Mouse (Mus musculus): ENCODE data around the gene AC141477.1. TPM values are rescaled to one million over a fixed set of nuclear protein-coding genes. Genes with fewer than 3 reads are reported as not detected.

AC141477.1 gene
- polyA plus RNA-seq (2016; fragmentation: Nextera tagmentation; extraction: Ambion mirVana), result not detected in 2 replicates

- Histone ChIP-seq H3K27me3 (ENCODE audit: poor library complexity, severe bottlenecking) (no peaks in the 10 kb centered on the region), H3K27ac (no peak within 1 kb of the TSS), H3K4me1 (peaks cover 22% of the 10 kb centered on the region), H3K36me3 (replicated peaks) (peaks cover 55% of the 10 kb centered on the region), H3K4me3 (peak within 1 kb of the TSS; percentile 87), H3K9me3 (no peaks in the 10 kb centered on the region)
- WGBS, result 94% methylated on average over 17 of the region's 17 CpGs
- DNase-seq (ENCODE audit: extremely low spot score, low spot score), result no peak
These were observed at the start of gene AC141477.1 for GRCm38 (mm10) chr10:76440281-76440680. AC141477.1 (minus strand) TSS chr10:76440444.

- H3K4me3 ChIP-seq, result no peak overlapping the region
- H3K9me3 ChIP-seq, result no peaks in the 10 kb centered on the region
- peaks cover 97% of the 10 kb centered on the region for H3K36me3 ChIP-seq (replicated peaks)
- DNase-seq (ENCODE audit: extremely low spot score, low spot score), result no peak
- H3K27me3 ChIP-seq (ENCODE audit: poor library complexity, severe bottlenecking), result no peaks in the 10 kb centered on the region
- H3K4me1 ChIP-seq, result no peaks in the 10 kb centered on the region
- no peak overlapping the region for H3K27ac ChIP-seq
- WGBS, result 96% methylated on average over 15 of the region's 15 CpGs
These were observed 49.0 kb upstream of the AC141477.1 start for GRCm38 (mm10) chr10:76489205-76489604.

- H3K4me1 ChIP-seq, result no peaks in the 10 kb centered on the region
- 98% methylated on average over 8 of the region's 8 CpGs for WGBS
- H3K27ac ChIP-seq, result no peak overlapping the region
- H3K36me3 ChIP-seq (replicated peaks), result peaks cover 97% of the 10 kb centered on the region
- no peaks in the 10 kb centered on the region for H3K27me3 ChIP-seq (ENCODE audit: poor library complexity, severe bottlenecking)
- no peak for DNase-seq (ENCODE audit: extremely low spot score, low spot score)
- no peak overlapping the region for H3K4me3 ChIP-seq
- H3K9me3 ChIP-seq, result no peaks in the 10 kb centered on the region
These were observed 48.0 kb upstream of the AC141477.1 start for GRCm38 (mm10) chr10:76488265-76488664.

- no peaks in the 10 kb centered on the region for H3K4me1 ChIP-seq
- H3K4me3 ChIP-seq, result no peak overlapping the region
- DNase-seq (ENCODE audit: extremely low spot score, low spot score), result no peak
- H3K9me3 ChIP-seq, result no peaks in the 10 kb centered on the region
- peaks cover 99% of the 10 kb centered on the region for H3K36me3 ChIP-seq (replicated peaks)
- H3K27ac ChIP-seq, result no peak overlapping the region
- H3K27me3 ChIP-seq (ENCODE audit: poor library complexity, severe bottlenecking), result no peaks in the 10 kb centered on the region
- 96% methylated on average over 2 of the region's 2 CpGs for WGBS
These were observed 46.1 kb upstream of the AC141477.1 start for GRCm38 (mm10) chr10:76486302-76486701.

GRCm38 (mm10) chr10:76481480-76481879, 41.2 kb upstream of the AC141477.1 start:
- no peak overlapping the region for H3K4me3 ChIP-seq
- no peak for DNase-seq (ENCODE audit: extremely low spot score, low spot score)
- H3K9me3 ChIP-seq, result no peaks in the 10 kb centered on the region
- WGBS, result 92% methylated on average over 6 of the region's 6 CpGs
- H3K36me3 ChIP-seq (replicated peaks), result peaks cover 98% of the 10 kb centered on the region
- H3K4me1 ChIP-seq, result no peaks in the 10 kb centered on the region
- no peak overlapping the region for H3K27ac ChIP-seq
- no peaks in the 10 kb centered on the region for H3K27me3 ChIP-seq (ENCODE audit: poor library complexity, severe bottlenecking)

GRCm38 (mm10) chr10:76480851-76481250, 40.6 kb upstream of the AC141477.1 start:
- peaks cover 98% of the 10 kb centered on the region for H3K36me3 ChIP-seq (replicated peaks)
- H3K4me3 ChIP-seq, result no peak overlapping the region
- no peaks in the 10 kb centered on the region for H3K4me1 ChIP-seq
- no peaks in the 10 kb centered on the region for H3K9me3 ChIP-seq
- DNase-seq (ENCODE audit: extremely low spot score, low spot score), result no peak
- no peaks in the 10 kb centered on the region for H3K27me3 ChIP-seq (ENCODE audit: poor library complexity, severe bottlenecking)
- H3K27ac ChIP-seq, result no peak overlapping the region
- WGBS, result 93% methylated on average over 13 of the region's 13 CpGs

GRCm38 (mm10) chr10:76473759-76474158, 33.5 kb upstream of the AC141477.1 start:
- WGBS, result 90% methylated on average over 5 of the region's 5 CpGs
- H3K9me3 ChIP-seq, result no peaks in the 10 kb centered on the region
- H3K4me1 ChIP-seq, result peaks cover 4% of the 10 kb centered on the region; the same call in 1 of the 2 replicates
- DNase-seq (ENCODE audit: extremely low spot score, low spot score), result no peak
- H3K27me3 ChIP-seq (ENCODE audit: poor library complexity, severe bottlenecking), result no peaks in the 10 kb centered on the region
- H3K4me3 ChIP-seq, result no peak overlapping the region
- H3K27ac ChIP-seq, result no peak overlapping the region
- H3K36me3 ChIP-seq (replicated peaks), result peaks cover 84% of the 10 kb centered on the region

GRCm38 (mm10) chr10:76468203-76469162, 28.2 kb upstream of the AC141477.1 start, which contains the start of the genes Mcm3ap and Ybey:
Mcm3ap (plus strand) TSS chr10:76468927.
Ybey (minus strand) TSS chr10:76469114.
- WGBS, result 2% methylated on average over 55 of the region's 55 CpGs
- H3K36me3 ChIP-seq (replicated peaks), result peaks cover 51% of the 10 kb centered on the region
- peak; percentile 92 for DNase-seq (ENCODE audit: extremely low spot score, low spot score)

GRCm38 (mm10) chr10:76462721-76463120, 22.5 kb upstream of the AC141477.1 start:
- no peak for DNase-seq (ENCODE audit: extremely low spot score, low spot score)
- WGBS, result 89% methylated on average over 6 of the region's 6 CpGs
- H3K27ac ChIP-seq, result no peak overlapping the region

More at GRCm38 (mm10) chr10:76468203-76469162, 28.2 kb upstream of the AC141477.1 start, which contains the start of the genes Mcm3ap and Ybey:
- Histone ChIP-seq H3K27ac (peak within 1 kb of the TSS; percentile 93), H3K9me3 (no peaks in the 10 kb centered on the region), H3K4me3 (peak within 1 kb of the TSS; percentile 86), H3K4me1 (peaks cover 10% of the 10 kb centered on the region), H3K27me3 (ENCODE audit: poor library complexity, severe bottlenecking) (no peaks in the 10 kb centered on the region)

GRCm38 (mm10) chr10:76462312-76462711, 22.1 kb upstream of the AC141477.1 start:
- Histone ChIP-seq H3K4me3 (no peak overlapping the region), H3K27ac (no peak overlapping the region), H3K27me3 (ENCODE audit: poor library complexity, severe bottlenecking) (no peaks in the 10 kb centered on the region), H3K4me1 (no peaks in the 10 kb centered on the region), H3K9me3 (peaks cover 21% of the 10 kb centered on the region; the same call in 1 of the 2 replicates), H3K36me3 (replicated peaks) (peaks cover 40% of the 10 kb centered on the region)
- no peak for DNase-seq (ENCODE audit: extremely low spot score, low spot score)
- 90% methylated on average over 7 of the region's 7 CpGs for WGBS

More at GRCm38 (mm10) chr10:76462721-76463120, 22.5 kb upstream of the AC141477.1 start:
- Histone ChIP-seq H3K27me3 (ENCODE audit: poor library complexity, severe bottlenecking) (no peaks in the 10 kb centered on the region), H3K9me3 (peaks cover 21% of the 10 kb centered on the region; the same call in 1 of the 2 replicates), H3K36me3 (replicated peaks) (peaks cover 40% of the 10 kb centered on the region), H3K4me1 (peaks cover 2% of the 10 kb centered on the region), H3K4me3 (no peak overlapping the region)

- H3K4me1 ChIP-seq, result no peaks in the 10 kb centered on the region
- H3K36me3 ChIP-seq (replicated peaks), result peaks cover 40% of the 10 kb centered on the region
- no peak for DNase-seq (ENCODE audit: extremely low spot score, low spot score)
- no peaks in the 10 kb centered on the region for H3K27me3 ChIP-seq (ENCODE audit: poor library complexity, severe bottlenecking)
- 90% methylated on average over 1 of the region's 1 CpGs for WGBS
- no peak overlapping the region for H3K4me3 ChIP-seq
- H3K9me3 ChIP-seq, result peaks cover 21% of the 10 kb centered on the region; the same call in 1 of the 2 replicates
- H3K27ac ChIP-seq, result no peak overlapping the region
These were observed 21.0 kb upstream of the AC141477.1 start for GRCm38 (mm10) chr10:76461255-76461654.

- H3K9me3 ChIP-seq, result peaks cover 16% of the 10 kb centered on the region; the same call in 1 of the 2 replicates
- no peaks in the 10 kb centered on the region for H3K4me1 ChIP-seq
- WGBS, result 67% methylated on average over 5 of the region's 5 CpGs
- H3K36me3 ChIP-seq (replicated peaks), result 0 out of 2 replicates have a peak, but pooled peaks cover 4% of the 10 kb centered on the region
- no peaks in the 10 kb centered on the region for H3K27me3 ChIP-seq (ENCODE audit: poor library complexity, severe bottlenecking)
- DNase-seq (ENCODE audit: extremely low spot score, low spot score), result peak; percentile 39
- H3K27ac ChIP-seq, result no peak overlapping the region
- H3K4me3 ChIP-seq, result no peak overlapping the region
These were observed 15.0 kb upstream of the AC141477.1 start for GRCm38 (mm10) chr10:76455289-76455688.

GRCm38 (mm10) chr10:76448851-76449250, 8.6 kb upstream of the AC141477.1 start, which contains the start of gene 2610028H24Rik:
2610028H24Rik (plus strand) TSS chr10:76449081.
- H3K27me3 ChIP-seq (ENCODE audit: poor library complexity, severe bottlenecking), result no peaks in the 10 kb centered on the region
- DNase-seq (ENCODE audit: extremely low spot score, low spot score), result no peak

More at GRCm38 (mm10) chr10:76448851-76449250, 8.6 kb upstream of the AC141477.1 start, which contains the start of gene 2610028H24Rik:
- Histone ChIP-seq H3K9me3 (no peaks in the 10 kb centered on the region), H3K27ac (no peak within 1 kb of the TSS), H3K4me3 (no peak within 1 kb of the TSS), H3K4me1 (peaks cover 1% of the 10 kb centered on the region; the same call in 1 of the 2 replicates), H3K36me3 (replicated peaks) (no peaks in the 10 kb centered on the region)
- WGBS, result 63% methylated on average over 5 of the region's 5 CpGs

Data from forebrain, embryonic 10.5 days (tissue).